Comparison of ENCODE assay signal across 25 mouse cellular contexts in the genomic region with DNA sequence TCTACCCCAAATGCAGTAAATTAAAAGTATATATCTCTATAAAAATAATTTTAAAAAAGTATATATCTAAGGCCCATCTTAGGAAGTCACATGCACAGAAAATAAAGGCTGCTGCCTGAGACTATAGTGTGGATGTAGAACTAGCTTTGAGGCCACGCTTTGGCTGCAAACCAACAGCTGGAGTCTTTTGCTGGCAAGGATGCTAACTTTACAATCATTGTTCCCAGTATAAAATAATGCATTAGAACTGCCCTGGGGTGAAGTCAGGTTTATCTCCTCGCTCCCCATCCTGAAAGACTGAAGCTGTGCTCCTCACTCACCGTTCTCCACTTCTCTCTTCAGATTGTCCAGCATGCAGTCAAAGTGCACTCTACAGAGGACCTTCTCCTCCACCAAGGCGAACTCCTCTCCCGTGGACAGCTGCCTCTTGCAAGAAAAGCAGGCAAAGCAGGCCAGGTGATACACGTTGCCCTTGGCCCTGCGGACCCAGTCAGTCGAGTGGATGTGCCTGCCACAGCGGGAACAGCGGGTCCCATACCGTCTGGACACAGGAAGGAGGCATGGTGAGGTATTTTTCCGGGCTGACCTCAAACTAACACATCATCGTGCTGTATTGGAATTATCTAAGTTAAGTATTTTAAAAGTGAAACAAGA. TPM values are rescaled to one million over a fixed set of nuclear protein-coding genes. Genes with fewer than 3 reads are reported as not detected.
DNase-seq lines count a peak whose midpoint lies in the region; ATAC-seq lines count a peak whose summit lies in the region.
"Had no signal": no experiment of that assay in that cellular context is flagged by ENCODE, and none has a peak within 500 bp of the region (broad histone marks: within the 10 kb centered on the region; RNA-seq: fewer than 3 reads in every experiment).

No protein-coding gene starts in this region.

- H3K27me3 ChIP-seq in heart, embryonic 11.5 days (ENCODE audit: control insufficient read depth, insufficient read depth, low read length), result peaks cover 41% of the 10 kb centered on the region
- H3K27me3 ChIP-seq in embryonic facial prominence, embryonic 15.5 days, result peaks cover 38% of the 10 kb centered on the region

- H3K4me2 ChIP-seq in heart, embryonic 11.5 days, result no peak overlapping the region
- H3K4me2 ChIP-seq in embryonic facial prominence, embryonic 15.5 days (replicated peaks), result 0 out of 2 replicates have a peak overlapping the region, but pooled peaks have one; percentile 12
- H3K4me2 ChIP-seq: heart, embryonic 15.5 days; hindbrain, embryonic 13.5 days had no signal

- H3K27ac ChIP-seq in heart, embryonic 11.5 days (ENCODE audit: low read depth, low read length), result no peak overlapping the region
- peak overlapping the region; percentile 48; the same call in 1 of the 2 replicates for H3K27ac ChIP-seq in embryonic facial prominence, embryonic 15.5 days (replicated peaks)
- H3K27ac ChIP-seq: forebrain, embryonic 10.5 days; gastrocnemius, adult 2 months; heart, embryonic 10.5 days; heart, embryonic 15.5 days; hindbrain, embryonic 13.5 days; hindbrain, postnatal 0 days had no signal

- H3K4me1 ChIP-seq in heart, embryonic 11.5 days (ENCODE audit: control insufficient read depth, insufficient read depth, low read length), result no peaks in the 10 kb centered on the region
- no peaks in the 10 kb centered on the region for H3K4me1 ChIP-seq in embryonic facial prominence, embryonic 15.5 days
- H3K4me1 ChIP-seq: forebrain, embryonic 10.5 days; heart, embryonic 10.5 days; heart, embryonic 15.5 days; hindbrain, embryonic 13.5 days had no signal

- no peak overlapping the region for H3K9ac ChIP-seq in heart, embryonic 11.5 days (ENCODE audit: low read depth, low read length)
- no peak overlapping the region for H3K9ac ChIP-seq in embryonic facial prominence, embryonic 15.5 days
- H3K9ac ChIP-seq: heart, embryonic 15.5 days; hindbrain, embryonic 13.5 days had no signal

- no peaks in the 10 kb centered on the region for H3K9me3 ChIP-seq in heart, embryonic 11.5 days (replicated peaks; ENCODE audit: control insufficient read depth, low read length)
- H3K9me3 ChIP-seq in embryonic facial prominence, embryonic 15.5 days (replicated peaks), result no peaks in the 10 kb centered on the region
- H3K9me3 ChIP-seq: forebrain, embryonic 10.5 days; heart, embryonic 10.5 days; heart, embryonic 15.5 days; hindbrain, embryonic 13.5 days had no signal

- H3K4me3 ChIP-seq in heart, embryonic 11.5 days (ENCODE audit: low read depth, low read length), result no peak overlapping the region
- H3K4me3 ChIP-seq in embryonic facial prominence, embryonic 15.5 days (replicated peaks), result no peak overlapping the region
- H3K4me3 ChIP-seq: erythroblast, embryonic 14.5 days; forebrain, embryonic 10.5 days; gastrocnemius, adult 2 months; heart, embryonic 10.5 days; heart, embryonic 15.5 days; hindbrain, embryonic 13.5 days had no signal

- no peak for ATAC-seq in heart, embryonic 11.5 days (replicated peaks; ENCODE audit: insufficient number of reproducible peaks, low FRiP score, low TSS enrichment)
- ATAC-seq in embryonic facial prominence, embryonic 15.5 days (ENCODE audit: insufficient number of reproducible peaks, low FRiP score, low TSS enrichment, low read depth), result no peak
- ATAC-seq: CD4-positive, CD25-positive, alpha-beta regulatory T cell, adult 4 months; hindbrain, postnatal 0 days had no signal

- no peaks in the 10 kb centered on the region for H3K36me3 ChIP-seq in heart, embryonic 11.5 days (ENCODE audit: control insufficient read depth, insufficient read depth, low read length)
- H3K36me3 ChIP-seq in embryonic facial prominence, embryonic 15.5 days, result no peaks in the 10 kb centered on the region
- H3K36me3 ChIP-seq: forebrain, embryonic 10.5 days; G1E; heart, embryonic 10.5 days; heart, embryonic 15.5 days; hindbrain, embryonic 13.5 days had no signal

- WGBS in heart, embryonic 11.5 days (ENCODE audit: insufficient replicate concordance), result 54% methylated on average over 13 of the region's 13 CpGs
- WGBS in embryonic facial prominence, embryonic 15.5 days, result 55% methylated on average over 13 of the region's 13 CpGs

- peak; percentile 61 for DNase-seq in heart, adult 11 months
- DNase-seq in 3134 (ENCODE audit: extremely low read depth, insufficient read length, low spot score), result peak; percentile 37
- DNase-seq in NIH3T3 (ENCODE audit: low read depth), result peak; percentile 27
- DNase-seq in adrenal gland, postnatal 25 days, result no peak
- DNase-seq: adrenal gland, postnatal 14 days; B cell, adult 2 months; cerebellum, adult 2 months; cerebellum, postnatal 10 days; gastrocnemius, adult 2 months; gastrocnemius, postnatal 25 days; heart, adult 18-20 months; heart, postnatal 14 days; kidney, adult 11 months had no signal

RNA-seq across cellular contexts. Expression of gene Lhx8, which starts 8.4 kb away (rescaled TPM):
- polyA plus RNA-seq in heart, embryonic 11.5 days (2014; fragmentation: Nextera tagmentation; extraction: Ambion mirVana), result 0.27 and 0.59 TPM in 2 replicates
- polyA plus RNA-seq in embryonic facial prominence, embryonic 15.5 days (2015; fragmentation: Nextera tagmentation; extraction: Ambion mirVana), result 29.9 and 33.6 TPM in 2 replicates
- 0.71 TPM in 1 of 2 replicates, not detected in the other for total RNA-seq in adrenal gland, postnatal 25 days (2021)
- total RNA-seq: gastrocnemius, postnatal 25 days; heart, adult 18-20 months; heart, postnatal 14 days; hematopoietic stem cell, adult 5-6 weeks; hindbrain, postnatal 0 days had no signal
- polyA plus RNA-seq: CD4-positive, CD25-positive, alpha-beta regulatory T cell, adult 4 months; cerebellum, adult 2 months; erythroblast, embryonic 14.5 days; G1E; intestine, embryonic 14.5 days had no signal

Comparison
In these comparisons a context has a peak if more than half of its experiments do, and no peak if none do; other contexts are left out.
1. RNA of gene Lhx8, which starts 8.4 kb away (polyA plus RNA-seq): 29.9 to 33.6 TPM in embryonic facial prominence, embryonic 15.5 days; 0.27 to 0.59 TPM in heart, embryonic 11.5 days; every median in the first group is over 10 times any median in the second.